Mouse (Mus musculus): ENCODE measurements around the gene Cox7a2. TPM values are rescaled to one million over a fixed set of nuclear protein-coding genes. Genes with fewer than 3 reads are reported as not detected.

Cox7a2 gene
- polyA plus RNA-seq (2014; fragmentation: Illumina TruSeq; extraction: RNeasy Lipid Tissue Mini Kit (QIAGEN cat#74804); ENCODE audit: low read depth, low replicate concordance), result 161 TPM

DNA sequence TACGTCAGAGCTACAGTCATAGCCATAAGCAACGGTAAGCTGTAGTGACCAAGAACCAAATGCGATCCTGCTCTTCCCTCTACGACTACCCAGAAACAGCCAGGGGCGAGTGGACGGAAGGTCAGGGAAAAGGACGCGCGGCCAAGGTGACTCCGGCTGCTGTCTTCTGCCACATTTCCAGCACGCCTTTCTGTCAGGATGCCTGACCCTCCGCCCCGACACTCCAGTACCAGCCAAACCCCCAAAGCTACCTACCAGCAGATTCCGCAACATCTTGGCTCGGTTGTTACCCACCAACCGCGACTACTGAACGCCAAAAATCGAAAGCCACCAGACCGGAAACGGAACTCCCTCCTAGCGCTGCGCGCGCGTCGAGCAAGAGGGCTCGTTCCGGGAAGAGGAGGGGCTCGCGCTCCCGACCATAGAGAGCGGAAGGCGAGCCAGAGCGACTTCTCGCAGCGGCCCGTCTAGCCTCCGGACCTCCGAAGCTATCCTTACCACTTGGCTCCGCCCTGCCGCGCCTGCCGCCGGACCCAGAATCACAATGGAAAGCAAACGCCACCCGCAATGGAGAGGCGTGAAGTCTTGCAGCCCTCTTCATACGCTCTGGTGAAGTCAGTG is at the start of gene Cox7a2:
Cox7a2 (minus strand) TSS at position 494 of the 621 bp plus-strand sequence.

DNA sequence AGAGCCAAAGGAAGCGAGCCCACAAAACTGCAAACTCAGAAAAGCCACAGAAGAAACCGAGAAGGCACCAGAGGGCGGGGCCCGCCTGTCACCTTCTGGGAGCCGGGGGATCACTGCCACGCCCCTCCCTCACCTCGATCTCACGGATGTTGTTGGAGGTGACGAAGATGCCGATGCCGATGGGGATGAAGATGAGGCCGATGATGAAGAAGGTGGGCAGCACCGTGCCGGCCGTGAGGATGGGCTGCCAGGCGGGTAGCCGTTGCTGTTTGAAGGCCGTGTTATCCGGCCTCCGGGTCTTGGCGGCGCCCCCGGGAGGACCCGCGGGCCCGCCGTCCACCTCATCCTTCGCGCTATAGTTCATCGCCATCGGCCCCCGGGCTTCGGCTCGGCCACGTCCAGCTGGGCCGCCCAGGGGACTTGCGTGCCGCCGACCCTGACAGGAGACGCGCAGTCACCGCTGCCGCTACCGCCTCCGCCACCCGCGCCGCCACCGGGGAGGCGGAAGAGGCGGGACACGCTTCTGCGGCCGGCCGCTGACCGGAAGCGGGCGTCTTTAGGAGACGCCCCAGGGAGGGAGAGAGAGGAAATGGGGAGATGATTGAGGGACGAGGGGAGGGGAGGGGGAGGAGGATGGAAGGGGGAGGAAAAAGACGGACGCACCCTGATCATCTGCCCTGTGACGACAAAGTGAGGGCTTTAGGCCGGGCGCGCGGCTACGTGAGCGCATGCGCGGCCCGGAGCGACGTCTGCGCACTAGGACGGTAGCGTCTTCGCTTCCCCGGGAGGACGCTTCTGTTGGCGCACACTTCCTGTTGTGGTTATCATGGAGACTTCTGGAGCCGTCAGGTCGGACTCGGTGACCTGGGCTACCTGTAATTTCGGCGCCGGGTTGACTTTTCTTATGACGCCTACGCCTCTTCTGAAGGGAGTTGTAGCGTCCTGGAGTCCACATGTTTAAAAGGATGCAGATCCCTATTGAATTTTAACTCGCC is 33.5 kb upstream of the Cox7a2 start, which contains the start of gene Tmem30a:
Tmem30a (minus strand) TSS at position 667 of the 995 bp plus-strand sequence.

DNA sequence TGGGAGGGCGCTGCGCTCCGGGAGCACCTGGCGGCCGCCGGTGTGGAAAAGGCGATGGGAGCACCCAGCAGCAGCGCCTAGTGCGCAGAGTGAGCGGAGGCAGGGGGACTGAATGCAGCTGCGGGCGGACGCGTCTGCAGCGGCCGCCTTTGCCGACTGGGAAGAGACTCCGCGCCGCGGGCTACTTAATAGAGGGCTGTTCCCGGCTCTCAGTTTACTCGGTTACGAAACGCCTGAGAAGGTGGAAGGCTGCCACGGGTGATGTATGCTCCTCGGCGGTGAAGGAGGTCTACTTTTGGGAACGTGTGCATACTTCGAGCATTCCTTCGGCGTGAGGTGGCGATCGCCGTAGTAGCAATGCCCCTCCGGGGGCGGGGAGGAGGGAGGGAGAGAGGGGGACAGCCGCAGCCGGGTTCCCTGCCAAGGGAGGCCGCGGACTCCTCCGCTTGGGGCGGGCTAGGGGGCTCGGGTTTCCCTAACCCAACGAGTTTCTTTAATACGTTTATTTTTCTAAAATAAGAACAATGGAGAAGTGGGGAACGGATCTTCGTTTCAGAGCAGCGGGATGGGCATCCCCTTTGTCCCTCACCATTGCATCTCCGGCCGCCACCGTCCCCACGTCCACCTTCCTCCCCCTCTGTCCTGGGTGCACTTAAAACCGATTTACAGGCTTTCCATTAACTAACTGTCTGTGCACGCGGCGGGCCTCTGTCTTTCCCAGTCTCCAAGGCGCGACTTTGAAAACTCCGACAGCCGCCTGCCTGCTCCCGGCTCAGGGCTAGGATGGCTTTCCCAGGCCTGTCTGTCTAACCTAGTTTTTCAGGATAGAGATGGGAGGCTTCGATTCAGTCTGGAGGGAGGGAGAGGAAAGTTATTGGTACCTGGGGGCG is 41.0 kb downstream of the Cox7a2 start, which contains the start of gene Col12a1:
Col12a1 (minus strand) TSS at position 351 of the 890 bp plus-strand sequence.

Other genes starting within 250 kb of the Cox7a2 start
- 52.6 TPM for gene Col12a1, start 41.0 kb downstream of the Cox7a2 start, polyA plus RNA-seq (2014; fragmentation: Illumina TruSeq; extraction: RNeasy Lipid Tissue Mini Kit (QIAGEN cat#74804); ENCODE audit: low read depth, low replicate concordance)
- gene Tmem30a, start 33.6 kb upstream of the Cox7a2 start, polyA plus RNA-seq (2014; fragmentation: Illumina TruSeq; extraction: RNeasy Lipid Tissue Mini Kit (QIAGEN cat#74804); ENCODE audit: low read depth, low replicate concordance), result 497 TPM

Data from sigmoid colon, adult 10 weeks (tissue).